Mouse (Mus musculus) adrenal gland, postnatal 4 days (tissue): ENCODE results near the gene Nusap1. TPM values are rescaled to one million over a fixed set of nuclear protein-coding genes. Genes with fewer than 3 reads are reported as not detected.
"Not testable (repeated sequence)": the region's sequence is repeated elsewhere in the genome, so short reads cannot be mapped to it uniquely, and the experiment has no call there.

Source experiments
- DNase-seq, 2 experiments: peaks; one replicate each; pipeline ENCODE4 v3.0.0; 2021 to 2022; ENCODE audit warnings: low spot score in 2 of 2, mixed read lengths in 2 of 2
- total RNA-seq, 2 experiments: library from RNA; stranded (reverse); gene quantifications; 2 replicates each; pipeline ENCODE4 v1.2.3; 2021

Gene Nusap1
- total RNA-seq, 2 experiments from 2014 or later: 20.1 to 21.8 TPM

DNA sequence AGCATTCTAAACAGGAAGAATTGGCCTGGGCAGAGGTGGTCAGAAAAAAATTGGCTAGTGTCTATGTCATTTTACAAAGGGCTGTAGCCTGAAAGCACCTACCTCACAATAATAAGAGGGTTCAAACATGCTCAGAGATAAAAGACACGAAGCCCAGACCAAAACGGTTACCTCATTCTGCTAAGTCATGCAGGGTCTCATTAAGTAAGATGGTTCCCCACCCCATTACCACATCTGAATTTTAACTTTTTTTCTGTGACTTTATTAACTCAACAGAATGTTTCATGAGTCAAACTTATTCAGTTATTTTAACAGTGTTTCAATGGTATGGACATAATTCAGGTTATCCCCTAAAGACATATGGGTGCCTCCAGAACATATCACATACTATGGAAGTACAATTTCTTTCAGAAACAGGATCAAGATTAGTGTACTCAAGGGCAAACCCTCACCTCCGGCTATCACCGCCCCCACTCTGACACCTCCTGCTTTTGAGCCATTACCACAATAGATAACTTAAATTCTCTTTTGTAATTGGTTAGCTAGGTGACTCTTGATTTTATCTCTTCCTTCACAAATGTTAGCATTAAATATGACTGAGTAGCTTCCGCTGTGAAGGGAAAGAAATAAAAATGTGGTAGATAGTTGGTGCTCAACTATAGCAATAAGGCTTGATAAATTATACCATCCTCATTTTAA is 23.3 kb downstream of the Nusap1 start:
- DNase-seq: no peak

DNA sequence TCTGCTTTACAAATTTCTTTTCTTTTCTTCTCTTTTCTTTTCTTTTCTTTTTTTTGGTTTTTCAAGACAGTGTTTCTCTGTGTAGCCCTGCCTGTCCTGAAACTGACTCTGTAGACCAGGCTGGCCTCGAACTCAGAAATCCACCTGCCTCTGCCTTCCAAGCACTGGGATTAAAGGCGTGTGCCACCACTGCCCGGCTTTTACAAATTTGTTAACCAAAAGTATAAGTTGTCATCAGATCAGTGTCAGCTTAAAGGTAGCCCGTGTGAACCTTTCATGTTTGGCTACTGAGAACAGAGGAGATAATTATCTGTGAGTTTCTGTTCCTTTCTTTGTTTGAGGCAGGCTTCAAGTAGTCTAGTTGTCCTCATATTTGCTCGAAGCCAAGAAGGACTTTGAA is 26.2 kb downstream of the Nusap1 start:
- no peak for DNase-seq

DNA sequence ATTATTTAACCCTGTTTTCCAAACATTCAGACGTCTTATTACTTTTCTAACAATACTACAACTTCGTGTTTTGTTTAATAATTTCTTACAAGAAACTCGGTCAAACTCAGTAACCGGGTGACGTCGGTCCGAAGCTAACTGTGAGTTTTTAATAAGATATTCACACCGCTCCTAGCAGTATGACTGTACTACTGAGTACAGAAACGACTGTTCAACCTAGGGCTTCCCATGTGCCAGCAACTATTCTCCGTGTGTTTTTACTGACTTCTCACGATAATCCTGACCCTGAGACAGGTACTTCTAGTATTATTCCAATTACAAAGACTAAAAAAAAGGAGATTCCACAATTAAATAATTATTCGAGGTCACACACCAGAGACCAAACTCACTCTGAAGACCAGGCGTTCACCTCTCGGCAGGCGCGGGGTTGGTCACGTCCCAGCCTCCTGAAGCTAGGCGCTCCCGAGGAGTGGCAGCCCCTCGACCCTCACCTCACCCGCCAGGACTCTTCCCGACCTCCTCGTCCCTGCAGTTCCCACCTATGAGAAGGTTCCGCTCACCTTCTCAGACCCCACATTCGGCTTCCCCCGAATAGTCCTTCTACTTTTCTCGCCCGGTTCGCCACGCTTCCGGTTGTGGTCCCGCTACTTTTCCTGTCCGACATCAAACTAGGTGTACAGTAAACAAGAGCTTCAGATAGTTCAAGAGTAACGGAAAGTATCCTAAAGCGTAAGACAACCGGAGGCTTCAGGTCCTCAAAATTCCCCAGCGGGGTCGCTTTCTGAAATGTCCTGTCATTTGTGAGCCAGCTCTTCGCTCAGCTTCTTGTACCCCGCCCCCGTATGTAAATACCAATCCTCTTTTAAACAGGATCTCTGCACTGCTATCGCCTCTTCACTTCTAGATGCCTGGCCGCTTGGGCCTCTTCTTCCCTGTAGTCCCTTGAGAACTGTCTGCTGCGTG is 44.4 kb downstream of the Nusap1 start, which contains the start of gene Ndufaf1:
Gene Ndufaf1, minus strand, starts transcription at position 608 of the 963 bp plus-strand sequence.
- peak; percentile 57 to 70 for DNase-seq

GRCm38 (mm10) chr2:119665744-119666143 is 47.6 kb downstream of the Nusap1 start:
- DNase-seq: not testable (repeated sequence)

- DNase-seq: no peak
These were observed 50.9 kb downstream of the Nusap1 start for GRCm38 (mm10) chr2:119669010-119669409.

- peak; percentile 96 to 98 for DNase-seq
These were observed 56.6 kb downstream of the Nusap1 start, which contains the start of gene Rtf1 for GRCm38 (mm10) chr2:119674525-119675214. Rtf1 (plus strand) TSS chr2:119675068.

- no peak for DNase-seq
These were observed 57.2 kb downstream of the Nusap1 start for GRCm38 (mm10) chr2:119675215-119675784.

DNA sequence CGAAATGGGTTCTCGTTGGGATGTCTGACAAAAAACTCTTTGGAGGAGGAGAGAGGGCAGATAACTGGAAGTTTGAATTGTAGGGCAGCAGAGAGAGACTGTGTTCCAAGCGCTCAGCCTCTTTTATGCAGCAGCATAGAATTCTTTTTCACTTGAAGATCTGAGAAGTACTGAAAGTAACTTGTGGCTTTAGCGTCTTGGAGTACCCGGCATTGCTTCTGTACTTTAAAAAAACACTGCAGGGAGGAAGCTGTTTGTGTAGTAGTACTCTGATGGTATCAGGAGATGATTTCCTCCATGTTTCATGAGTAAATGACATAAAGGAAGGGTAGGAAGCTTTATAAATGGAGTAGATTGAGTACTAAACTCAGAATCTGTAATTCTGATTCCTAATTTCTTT is 57.7 kb downstream of the Nusap1 start:
- no peak for DNase-seq

GRCm38 (mm10) chr2:119683706-119684105 is 65.6 kb downstream of the Nusap1 start:
- no peak for DNase-seq

DNA sequence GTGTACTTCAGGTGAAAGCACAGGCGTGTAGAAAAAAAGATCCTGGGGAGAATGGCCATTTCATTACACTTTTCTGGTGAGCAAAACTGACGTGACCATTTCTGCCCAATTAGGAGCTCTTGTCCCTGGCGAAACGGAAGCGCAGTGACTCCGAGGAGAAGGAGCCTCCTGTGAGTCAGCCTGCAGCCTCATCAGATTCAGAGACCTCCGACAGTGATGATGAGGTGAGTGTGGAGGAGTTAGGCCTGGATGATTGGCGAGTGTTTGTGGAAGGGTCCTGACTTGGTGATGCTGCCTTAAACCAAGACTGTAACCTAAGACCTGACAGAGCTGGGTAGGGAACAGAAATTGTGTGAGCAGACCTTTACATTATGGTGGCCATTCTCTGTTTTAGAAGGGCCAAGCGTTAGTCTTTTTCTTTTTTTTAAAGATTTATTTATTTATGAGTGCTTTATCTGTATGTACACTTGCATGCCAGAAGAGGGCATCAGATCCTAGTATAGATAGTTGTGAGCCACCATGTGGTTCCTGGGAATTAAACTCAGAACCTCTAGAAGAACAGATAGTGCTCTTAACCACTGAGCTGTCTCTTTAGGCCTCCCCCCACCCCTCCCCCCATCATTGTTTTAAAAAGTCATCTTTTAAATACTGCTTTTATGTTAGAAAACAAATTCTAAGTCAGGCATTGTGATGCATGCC is 74.1 kb downstream of the Nusap1 start:
- no peak for DNase-seq

GRCm38 (mm10) chr2:119694826-119695225 is 76.7 kb downstream of the Nusap1 start:
- DNase-seq: no peak

- no peak for DNase-seq
These were observed 78.0 kb downstream of the Nusap1 start for GRCm38 (mm10) chr2:119696111-119696510.

- no peak for DNase-seq
These were observed 80.4 kb downstream of the Nusap1 start for GRCm38 (mm10) chr2:119698472-119698871.

DNA sequence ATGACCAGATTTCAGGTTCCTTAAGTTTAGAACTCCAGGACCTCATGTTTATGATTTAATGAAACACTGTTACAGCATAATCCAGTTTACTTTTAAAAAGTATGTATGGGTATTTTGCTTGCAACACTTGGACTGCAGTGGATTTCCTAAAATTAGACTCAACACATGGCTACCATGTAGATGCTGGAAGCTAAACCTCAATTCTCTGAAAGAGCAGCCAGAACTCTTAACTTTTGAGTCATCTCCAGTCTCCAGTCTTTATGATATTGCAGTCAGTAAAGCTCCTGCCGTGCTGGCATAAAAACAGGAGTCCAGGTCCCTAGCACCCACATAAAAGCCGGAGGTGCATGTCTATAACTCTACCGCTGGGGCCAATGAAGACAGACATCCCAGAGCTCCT is 81.9 kb downstream of the Nusap1 start:
- no peak for DNase-seq

Other genes starting within 250 kb of the Nusap1 start
- gene Ino80, start 140.6 kb upstream of the Nusap1 start, total RNA-seq: 10 to 100 TPM; 25.0 to 26.7 TPM
- gene Exd1, start 70.7 kb upstream of the Nusap1 start, total RNA-seq: under 1 TPM; 0.54 to 0.62 TPM
- gene Chp1, start 70.6 kb upstream of the Nusap1 start, total RNA-seq: 100 to 1,000 TPM; 125 to 144 TPM
- gene Oip5, start 171 bp downstream of the Nusap1 start, total RNA-seq: 10 to 100 TPM; 10.5 to 10.7 TPM
- gene Ndufaf1, start 44.5 kb downstream of the Nusap1 start, total RNA-seq: 10 to 100 TPM; 39.1 to 42.6 TPM
- gene Rtf1, start 56.8 kb downstream of the Nusap1 start, total RNA-seq: 10 to 100 TPM; 39.8 to 41.6 TPM
- 1 to 10 TPM; 3.9 to 4.3 TPM for gene Itpka, start 124.0 kb downstream of the Nusap1 start, total RNA-seq
- 1 to 10 TPM; 1.2 to 1.3 TPM for gene Ltk, start 142.1 kb downstream of the Nusap1 start, total RNA-seq
- gene Rpap1, start 169.2 kb downstream of the Nusap1 start, total RNA-seq: 10 to 100 TPM; 30.0 to 30.8 TPM
- 10 to 100 TPM; 13.3 to 15.6 TPM for gene Tyro3, start 179.4 kb downstream of the Nusap1 start, total RNA-seq